Mouse (Mus musculus) cerebellum, adult 9-10 months (tissue): ENCODE measurements around the gene Slc25a35.
"Not testable (repeated sequence)": the region's sequence is repeated elsewhere in the genome, so short reads cannot be mapped to it uniquely, and the experiment has no call there.

Experiments
- DNase-seq: peaks from one replicate; pipeline ENCODE4 v3.0.0; 2022

Slc25a35 gene

GRCm38 (mm10) chr11:68967337-68968282 is at the start of gene Slc25a35:
Gene Slc25a35, plus strand, starts transcription at chr11:68968131.
- DNase-seq = peak; percentile 92

GRCm38 (mm10) chr11:68923191-68923590 is 44.7 kb upstream of the Slc25a35 start:
- DNase-seq = no peak

- no peak for DNase-seq
These were observed 43.2 kb upstream of the Slc25a35 start for GRCm38 (mm10) chr11:68924749-68925148.

- DNase-seq = no peak
These were observed 41.0 kb upstream of the Slc25a35 start, which contains the start of gene Odf4 for GRCm38 (mm10) chr11:68926981-68927380. Gene Odf4, minus strand, starts transcription at chr11:68927081.

GRCm38 (mm10) chr11:68929947-68930346 is 38.0 kb upstream of the Slc25a35 start:
- DNase-seq = no peak

- DNase-seq = no peak
These were observed 33.9 kb upstream of the Slc25a35 start for GRCm38 (mm10) chr11:68933885-68934507.

DNA sequence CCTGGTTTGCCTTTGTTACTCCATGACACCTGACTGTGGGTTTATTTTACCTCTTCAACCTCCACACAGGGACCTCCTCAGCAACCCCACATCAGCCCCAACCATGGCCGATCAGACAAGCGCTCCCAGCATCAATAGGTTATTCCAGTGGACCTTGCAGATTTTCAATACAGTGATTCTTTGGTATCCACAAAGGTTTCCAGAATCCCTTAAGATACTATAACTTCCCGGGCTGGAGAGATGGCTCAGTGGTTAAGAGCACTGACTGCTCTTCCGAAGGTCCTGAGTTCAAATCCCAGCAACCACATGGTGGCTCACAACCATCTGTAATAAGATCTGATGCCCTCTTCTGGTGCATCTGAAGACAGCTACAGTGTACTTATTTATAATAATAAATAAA is 31.0 kb upstream of the Slc25a35 start:
- not testable (repeated sequence) for DNase-seq

- peak; percentile 96 for DNase-seq
These were observed 28.3 kb upstream of the Slc25a35 start for GRCm38 (mm10) chr11:68939451-68940304.

GRCm38 (mm10) chr11:68940516-68940915 is 27.4 kb upstream of the Slc25a35 start:
- no peak for DNase-seq

- no peak for DNase-seq
These were observed 25.2 kb upstream of the Slc25a35 start for GRCm38 (mm10) chr11:68942731-68943130.

DNA sequence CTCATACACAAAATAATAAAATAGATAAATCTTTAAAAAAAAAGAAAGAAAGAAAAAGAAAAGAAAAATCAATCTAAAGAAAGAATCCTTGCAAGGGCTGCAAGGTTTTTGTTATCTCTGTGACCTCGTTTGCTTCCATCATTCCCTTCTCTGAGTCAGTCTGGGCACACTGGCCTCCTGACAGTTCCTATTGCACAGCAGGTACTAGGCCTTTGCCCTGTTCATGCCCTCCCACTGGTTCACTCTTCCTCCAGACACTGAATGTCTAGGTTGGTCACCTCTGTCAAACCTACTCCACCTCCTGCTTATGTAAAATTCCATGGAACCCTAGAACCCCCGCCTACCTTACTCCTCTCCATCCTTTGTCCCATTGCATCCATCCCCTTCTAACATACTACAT is 22.7 kb upstream of the Slc25a35 start:
- no peak for DNase-seq

DNA sequence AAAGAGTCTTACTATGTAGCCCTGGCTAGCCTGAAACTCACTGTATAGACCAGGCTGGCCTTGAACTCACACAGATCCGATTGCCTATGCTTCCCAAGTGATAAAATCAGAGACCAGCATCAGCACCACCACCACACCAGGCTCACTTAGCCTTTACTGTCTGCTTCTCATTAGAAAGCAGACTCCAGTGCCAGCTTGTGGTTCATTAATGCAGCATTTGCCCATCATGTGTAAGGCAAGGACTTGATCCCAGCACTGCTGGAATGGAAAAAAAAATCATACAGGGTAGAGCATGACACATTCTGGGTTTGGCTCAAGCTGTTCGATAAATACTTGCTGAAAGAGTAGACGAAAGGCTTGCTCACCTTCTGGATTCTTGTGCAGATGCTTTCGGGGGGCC is 21.9 kb upstream of the Slc25a35 start:
- no peak for DNase-seq

DNA sequence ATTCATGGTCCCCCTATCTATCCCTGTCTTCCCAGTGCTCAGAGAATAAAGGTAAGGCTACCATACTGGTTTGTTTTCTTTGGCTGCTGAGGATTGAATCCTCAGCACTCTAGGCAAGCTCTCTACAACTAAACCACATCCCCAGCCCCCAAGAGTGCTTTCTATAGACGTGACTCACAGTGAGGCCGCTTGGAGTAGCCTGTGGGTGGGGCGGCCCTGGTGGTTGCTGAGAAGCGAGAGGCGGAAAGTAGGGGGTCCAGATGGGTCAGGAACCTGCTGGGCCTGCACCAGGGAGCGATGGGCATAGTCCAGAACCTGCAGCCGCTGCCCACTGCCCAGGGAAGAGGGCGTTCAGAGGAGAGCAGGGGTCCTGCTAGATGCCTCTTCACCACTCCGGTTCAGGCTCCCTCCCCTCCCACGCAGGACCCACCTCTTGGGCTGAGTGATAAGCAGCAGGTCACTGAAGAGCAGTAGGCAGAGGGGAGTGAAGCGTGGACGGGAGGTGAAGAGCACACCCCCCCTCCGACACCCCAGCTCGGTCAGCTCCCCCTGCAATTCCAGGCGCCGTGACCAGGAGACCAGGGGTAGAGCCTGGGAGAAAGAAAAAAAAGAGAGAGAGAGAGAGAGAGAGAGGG is 21.0 kb upstream of the Slc25a35 start:
- no peak for DNase-seq

DNA sequence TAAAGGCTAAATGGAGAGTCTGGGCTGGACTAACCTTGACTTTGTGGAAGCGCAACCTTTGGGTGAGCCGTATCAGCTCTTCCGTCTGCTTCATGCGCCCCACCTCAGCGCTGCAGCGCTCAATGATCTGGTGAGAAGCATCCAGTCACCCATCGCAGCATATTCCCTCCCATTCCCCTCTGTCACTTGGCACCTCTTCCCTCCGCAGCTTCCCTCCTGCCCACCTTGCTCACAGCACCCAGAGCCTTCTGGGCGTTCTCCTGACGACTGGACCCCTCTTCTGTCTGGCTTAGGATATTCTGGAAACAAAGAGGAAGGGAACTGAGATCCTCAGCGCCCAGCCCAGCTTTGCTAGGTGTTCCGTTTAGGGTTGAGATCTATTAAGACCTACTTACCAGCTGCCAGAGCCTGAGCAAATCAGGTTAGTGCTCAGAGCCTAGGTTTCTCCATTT is 20.4 kb upstream of the Slc25a35 start:
- DNase-seq = peak; percentile 74

DNA sequence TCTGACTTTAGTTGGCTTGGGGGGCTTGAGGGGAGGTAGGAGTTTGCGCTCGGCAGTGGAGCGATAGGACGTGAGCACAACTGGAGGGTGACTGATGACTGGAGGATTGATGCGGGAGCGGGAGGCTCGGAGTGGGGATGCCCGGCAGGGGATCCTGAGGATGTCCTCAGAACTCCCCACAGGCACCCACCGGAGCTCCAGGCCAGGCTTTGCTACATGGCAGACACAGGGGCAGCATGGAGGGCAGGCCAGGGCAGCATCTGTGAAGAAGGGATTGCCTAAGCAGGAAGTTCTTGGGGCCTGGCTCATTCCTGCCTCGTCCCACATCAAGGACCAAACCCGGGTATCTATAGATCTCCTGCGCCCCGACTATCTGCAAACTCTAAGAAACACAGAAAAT is 14.0 kb upstream of the Slc25a35 start:
- no peak for DNase-seq

GRCm38 (mm10) chr11:68954408-68954807 is 13.5 kb upstream of the Slc25a35 start:
- no peak for DNase-seq

DNA sequence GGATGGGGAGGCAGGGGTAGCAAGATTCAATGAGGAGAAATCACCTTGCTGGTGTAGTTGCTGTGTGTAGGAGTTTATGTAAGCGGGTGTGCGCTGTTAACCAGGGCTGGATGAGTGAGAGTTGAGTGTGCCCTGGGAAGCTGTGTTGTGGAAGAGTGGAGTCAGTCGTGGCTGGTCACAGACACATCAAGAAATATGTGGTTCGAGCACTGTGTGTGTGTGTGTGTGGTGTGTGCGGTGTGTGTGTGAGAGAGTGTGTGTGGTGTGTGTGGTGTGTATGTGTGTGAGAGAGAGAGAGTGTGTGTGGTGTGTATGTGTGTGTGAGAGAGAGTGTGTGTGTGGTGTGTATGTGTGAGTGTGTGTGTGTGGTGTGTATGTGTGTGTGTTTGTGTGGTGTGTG is 12.5 kb upstream of the Slc25a35 start:
- no peak for DNase-seq

DNA sequence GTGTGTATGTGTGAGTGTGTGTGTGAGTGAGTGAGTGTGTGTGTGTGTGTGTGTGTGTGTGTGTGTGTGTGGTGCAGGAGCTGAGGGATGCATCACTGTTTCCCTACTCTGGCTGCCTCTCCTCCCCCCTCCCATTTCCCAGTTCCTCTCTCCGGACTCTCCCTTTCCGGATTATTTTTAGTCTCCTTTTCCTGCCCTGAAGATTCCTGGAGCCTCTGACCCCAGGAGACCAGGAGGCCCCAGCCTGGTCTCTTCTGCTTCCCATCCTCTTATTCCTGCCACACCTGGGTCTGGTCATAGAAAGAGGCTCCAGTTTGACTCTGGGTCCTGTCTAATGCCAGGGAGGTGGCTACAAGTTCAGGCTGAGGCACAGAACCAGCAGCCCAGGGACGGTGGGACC is 11.8 kb upstream of the Slc25a35 start:
- no peak for DNase-seq

- no peak for DNase-seq
These were observed 11.2 kb upstream of the Slc25a35 start for GRCm38 (mm10) chr11:68956697-68957096.

DNA sequence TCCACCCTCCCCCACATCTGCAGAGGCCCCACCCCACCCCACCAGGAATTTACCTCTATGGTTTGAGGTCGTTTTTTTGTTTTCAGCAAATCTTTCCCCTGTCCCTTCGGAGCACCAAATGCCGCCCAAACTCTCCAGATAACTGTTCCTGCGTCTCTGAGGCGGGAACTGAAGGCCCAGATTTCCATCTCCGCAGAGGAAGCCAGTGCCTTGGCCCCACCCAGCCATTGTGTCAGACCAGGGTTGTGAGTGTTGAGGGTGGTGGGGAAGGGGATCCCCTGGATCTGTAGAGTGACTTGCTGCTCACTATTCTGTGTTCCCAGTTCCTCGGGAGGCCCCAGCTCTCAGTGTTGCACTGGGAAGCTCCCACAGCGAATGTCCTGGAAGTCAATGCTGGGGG is 10.6 kb upstream of the Slc25a35 start, which contains the start of gene Arhgef15:
Arhgef15 (minus strand) TSS at position 173 of the 400 bp plus-strand sequence.
- no peak for DNase-seq

DNA sequence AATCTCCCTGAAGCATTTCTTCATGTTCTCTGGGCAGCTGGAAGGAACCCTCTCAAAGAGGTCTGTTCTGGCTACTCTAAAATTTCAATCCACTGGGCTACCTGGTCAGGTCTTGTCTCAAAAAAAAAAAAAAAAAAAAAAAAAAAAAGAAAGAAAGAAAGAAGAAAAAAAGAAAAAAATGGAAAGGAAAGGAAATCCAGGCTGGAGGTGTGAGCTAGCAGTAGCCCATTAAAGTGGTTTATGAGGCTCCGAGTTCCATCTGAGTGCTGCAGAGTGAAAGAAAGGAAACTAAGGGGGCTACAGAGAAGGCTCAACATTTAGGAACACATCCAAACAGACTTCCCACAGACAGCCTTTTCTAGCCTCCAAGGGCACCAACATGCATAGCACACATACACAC is 10.0 kb upstream of the Slc25a35 start:
- DNase-seq = no peak

DNA sequence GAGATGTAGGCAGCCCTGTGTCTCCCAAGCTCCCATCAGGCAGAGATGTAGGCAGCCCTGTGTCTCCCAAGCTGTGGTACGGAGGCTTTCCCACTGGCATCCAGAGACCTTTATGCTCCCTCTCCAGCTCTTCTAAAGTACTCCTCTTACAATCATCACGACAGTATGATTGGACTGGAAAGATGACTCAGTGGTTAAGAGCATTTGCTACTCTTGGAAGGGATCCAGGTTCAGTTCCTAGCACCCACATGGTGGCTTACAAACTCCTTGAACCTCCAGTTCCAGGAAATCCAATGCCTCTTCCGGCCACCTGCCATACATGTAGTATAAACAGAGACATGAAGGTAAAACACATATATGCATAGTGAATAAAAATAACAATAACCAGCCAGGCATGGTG is 6.3 kb upstream of the Slc25a35 start:
- DNase-seq = no peak
